Comparison of ENCODE assay signal across 8 mouse cellular contexts in genomic region chr14:47298408-47298792, GRCm38 (mm10). TPM values are rescaled to one million over a fixed set of nuclear protein-coding genes. Genes with fewer than 3 reads are reported as not detected.
DNase-seq lines count a peak whose midpoint lies in the region; ATAC-seq and TF ChIP-seq lines count a peak whose summit lies in the region.

No protein-coding gene starts in this region.

- H3K4me2 ChIP-seq in limb, embryonic 12.5 days = peak overlapping the region; percentile 68

- H3K27me3 ChIP-seq in cerebellum, adult 2 months (ENCODE audit: control insufficient read depth, insufficient read depth, low read length) = no peaks in the 10 kb centered on the region
- no peaks in the 10 kb centered on the region for H3K27me3 ChIP-seq in thymus, adult 2 months (ENCODE audit: control insufficient read depth, insufficient read depth, low read length)
- no peaks in the 10 kb centered on the region for H3K27me3 ChIP-seq in limb, embryonic 12.5 days

- ATAC-seq in cerebellum, adult (ENCODE audit: insufficient number of reproducible peaks, low FRiP score, low TSS enrichment) = no peak
- ATAC-seq in limb, embryonic 12.5 days (ENCODE audit: insufficient number of reproducible peaks, insufficient read depth, low FRiP score, low TSS enrichment, low read depth) = peak; percentile 79

- WGBS in cerebellum, adult 2 months = 2% methylated on average over 32 of the region's 38 CpGs
- 1% methylated on average over 38 of the region's 38 CpGs for WGBS in thymus, adult 2 months
- 1% methylated on average over 24 of the region's 38 CpGs for WGBS in limb, embryonic 12.5 days
- 0% methylated on average over 37 of the region's 38 CpGs for WGBS in olfactory bulb, adult 2 months

- no peaks in the 10 kb centered on the region for H3K9me3 ChIP-seq in limb, embryonic 12.5 days

- peak overlapping the region; percentile 96 for H3K4me3 ChIP-seq in cerebellum, adult 2 months (replicated peaks; ENCODE audit: insufficient read depth, low read depth, low read length)
- peak overlapping the region; percentile 96 for H3K4me3 ChIP-seq in thymus, adult 2 months (ENCODE audit: control insufficient read depth, insufficient read depth, low read length)
- peak overlapping the region; percentile 96 for H3K4me3 ChIP-seq in limb, embryonic 12.5 days (replicated peaks)
- peak overlapping the region; percentile 100 for H3K4me3 ChIP-seq in olfactory bulb, adult 2 months (ENCODE audit: insufficient read depth, low read depth, low read length)

- peak overlapping the region; percentile 98 for H3K9ac ChIP-seq in limb, embryonic 12.5 days (replicated peaks)

- TF ChIP-seq CTCF in cerebellum, adult 2 months (IDR thresholded peaks at IDR 0.05; ENCODE audit: borderline replicate concordance, insufficient read depth, low read depth, low read length) = no peak
- TF ChIP-seq CTCF in thymus, adult 2 months (IDR thresholded peaks at IDR 0.05; ENCODE audit: borderline replicate concordance, control insufficient read depth, extremely low read depth, insufficient read depth, low read length, poor library complexity) = no peak
- no peak for TF ChIP-seq CTCF in olfactory bulb, adult 2 months (IDR thresholded peaks at IDR 0.05; ENCODE audit: insufficient read depth, low read depth, low read length)

- peak overlapping the region; percentile 94 for H3K27ac ChIP-seq in cerebellum, adult 2 months (ENCODE audit: insufficient read depth, low read length)
- H3K27ac ChIP-seq in thymus, adult 2 months (ENCODE audit: control insufficient read depth, insufficient read depth, low read length) = peak overlapping the region; percentile 59
- H3K27ac ChIP-seq in limb, embryonic 12.5 days = peak overlapping the region; percentile 97
- peak overlapping the region; percentile 82 for H3K27ac ChIP-seq in olfactory bulb, adult 2 months (ENCODE audit: insufficient read depth, low read depth, low read length)

- H3K36me3 ChIP-seq in thymus, adult 2 months (ENCODE audit: control insufficient read depth, insufficient read depth, low read length) = 0 out of 2 replicates have a peak, but pooled peaks cover 3% of the 10 kb centered on the region
- peaks cover 20% of the 10 kb centered on the region for H3K36me3 ChIP-seq in limb, embryonic 12.5 days

- no peak for DNase-seq in cerebellum, adult 2 months
- DNase-seq in thymus, adult 2 months = no peak
- no peak for DNase-seq in thymus, postnatal 25 days
- DNase-seq in layer of hippocampus, postnatal 36 days = no peak
- DNase-seq in urinary bladder, postnatal 10 days (ENCODE audit: low spot score) = no peak

- TF ChIP-seq POLR2A in cerebellum, adult 2 months (IDR thresholded peaks at IDR 0.05; ENCODE audit: borderline replicate concordance, insufficient read depth, low read length) = no peak
- TF ChIP-seq POLR2A in thymus, adult 2 months (IDR thresholded peaks at IDR 0.05; ENCODE audit: control insufficient read depth, extremely low read depth, insufficient read depth, low read length, poor library complexity) = no peak
- TF ChIP-seq POLR2A in olfactory bulb, adult 2 months (IDR thresholded peaks at IDR 0.05; ENCODE audit: insufficient read depth, low read depth, low read length) = no peak

- 0 out of 2 replicates have a peak, but pooled peaks cover 4% of the 10 kb centered on the region for H3K4me1 ChIP-seq in cerebellum, adult 2 months (ENCODE audit: control insufficient read depth, insufficient read depth, low read length)
- 0 out of 2 replicates have a peak, but pooled peaks cover 5% of the 10 kb centered on the region for H3K4me1 ChIP-seq in thymus, adult 2 months (replicated peaks; ENCODE audit: control insufficient read depth, insufficient read depth, low read length)
- H3K4me1 ChIP-seq in limb, embryonic 12.5 days (replicated peaks) = peaks cover 20% of the 10 kb centered on the region
- H3K4me1 ChIP-seq in olfactory bulb, adult 2 months (ENCODE audit: control insufficient read depth, insufficient read depth, low read length) = peaks cover 2% of the 10 kb centered on the region; the same call in 1 of the 2 replicates

RNA-seq across cellular contexts. Expression of gene Mapk1ip1l, which starts 0.3 kb away (rescaled TPM):
- 23.0 and 23.4 TPM in 2 replicates for polyA plus RNA-seq in cerebellum, adult 2 months (2012; rRNA removed)
- 104 and 106 TPM in 2 replicates for polyA plus RNA-seq in thymus, adult 2 months (2012; rRNA removed)
- 83.5 and 94.7 TPM in 2 replicates for polyA plus RNA-seq in limb, embryonic 12.5 days (2016; fragmentation: Nextera tagmentation; extraction: Ambion mirVana)
- polyA plus RNA-seq in olfactory bulb, adult 2 months (2012; ENCODE audit: insufficient read depth, insufficient read length, low replicate concordance, missing spikeins) = not detected in 2 replicates
- total RNA-seq in layer of hippocampus, postnatal 36 days (2021) = 10 to 100 TPM; 55.8 to 57.8 TPM

RNA-seq across cellular contexts. Expression of gene Socs4, which starts 21.7 kb away (rescaled TPM):
- polyA plus RNA-seq in cerebellum, adult 2 months (2012; rRNA removed) = 5.9 and 6.1 TPM in 2 replicates
- polyA plus RNA-seq in thymus, adult 2 months (2012; rRNA removed) = 6.7 and 7.4 TPM in 2 replicates
- 3.2 and 4.0 TPM in 2 replicates for polyA plus RNA-seq in limb, embryonic 12.5 days (2016; fragmentation: Nextera tagmentation; extraction: Ambion mirVana)
- not detected in 2 replicates for polyA plus RNA-seq in olfactory bulb, adult 2 months (2012; ENCODE audit: insufficient read depth, insufficient read length, low replicate concordance, missing spikeins)
- 10 to 100 TPM; 12.5 to 14.7 TPM for total RNA-seq in layer of hippocampus, postnatal 36 days (2021)

RNA-seq across cellular contexts. Expression of gene Wdhd1, which starts 21.7 kb away (rescaled TPM):
- 6.8 and 7.9 TPM in 2 replicates for polyA plus RNA-seq in cerebellum, adult 2 months (2012; rRNA removed)
- polyA plus RNA-seq in thymus, adult 2 months (2012; rRNA removed) = 7.7 and 9.9 TPM in 2 replicates
- 56.6 and 59.0 TPM in 2 replicates for polyA plus RNA-seq in limb, embryonic 12.5 days (2016; fragmentation: Nextera tagmentation; extraction: Ambion mirVana)
- polyA plus RNA-seq in olfactory bulb, adult 2 months (2012; ENCODE audit: insufficient read depth, insufficient read length, low replicate concordance, missing spikeins) = not detected in 2 replicates
- 1 to 10 TPM; 6.6 to 7.6 TPM for total RNA-seq in layer of hippocampus, postnatal 36 days (2021)
